Mouse (Mus musculus): ENCODE measurements around the gene 6030468B19Rik. TPM values are rescaled to one million over a fixed set of nuclear protein-coding genes. Genes with fewer than 3 reads are reported as not detected.

6030468B19Rik gene
- polyA plus RNA-seq, 2 experiments, result 67.1 to 104 TPM

DNA sequence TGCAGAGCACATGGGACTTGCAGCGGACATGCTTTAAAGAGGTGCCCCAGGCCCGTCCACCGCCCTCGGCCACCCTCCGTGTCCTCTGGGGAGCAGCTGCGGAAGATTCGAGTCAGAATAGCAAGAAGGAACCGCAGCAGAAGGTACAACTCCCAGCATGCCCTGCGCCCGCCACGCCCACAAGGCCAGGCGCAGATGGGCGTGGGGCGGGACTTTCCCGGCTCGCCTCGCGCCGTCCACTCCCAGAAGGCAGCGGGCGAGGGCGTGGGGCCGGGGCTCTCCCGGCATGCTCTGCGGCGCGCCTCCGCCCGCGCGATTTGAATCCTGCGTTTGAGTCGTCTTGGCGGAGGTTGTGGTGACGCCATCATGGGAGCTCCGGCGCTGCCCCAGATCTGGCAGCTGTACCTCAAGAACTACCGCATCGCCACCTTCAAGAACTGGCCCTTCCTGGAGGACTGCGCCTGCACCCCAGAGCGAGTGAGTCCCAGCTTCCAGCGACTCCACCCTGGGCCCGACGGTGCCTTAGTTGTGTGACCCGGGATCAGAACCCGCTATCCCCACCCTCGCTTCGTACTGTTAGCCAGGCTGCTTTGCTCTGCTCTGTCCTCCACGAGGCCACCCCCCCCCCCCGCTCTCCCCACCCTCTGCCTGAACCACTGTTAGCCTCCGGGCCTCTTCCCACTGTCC lies 51.7 kb downstream of the 6030468B19Rik start, which contains the start of gene Birc5:
TSS of gene Birc5 (plus strand) at position 267 of the 687 bp plus-strand sequence.
- under 1% methylated on average over 51 of the region's 51 CpGs for WGBS (ENCODE audit: insufficient replicate concordance)
- 0 out of 2 replicates have a peak, but pooled peaks have one; percentile 13 for TF ChIP-seq CTCF (IDR thresholded peaks at IDR 0.05; ENCODE audit: low read depth)
- 0 out of 2 replicates have a peak, but pooled peaks have one; percentile 13 for TF ChIP-seq EP300 (IDR thresholded peaks at IDR 0.05; ENCODE audit: low read depth)
- Histone ChIP-seq H3K4me1 (replicated peaks; ENCODE audit: control insufficient read depth in 2 of 2, insufficient read depth in 2 of 2, low read length in 1 of 2) (peaks cover 19 to 30% of the 10 kb centered on the region in 2 experiments), H3K4me2 (ENCODE audit: low read depth) (peak within 1 kb of the TSS; percentile 99), H3K4me3 (ENCODE audit: insufficient read depth in 1 of 2, low read depth in 2 of 2, low read length in 2 of 2) (peak within 1 kb of the TSS; percentile 93 to 94), H3K27ac (peak within 1 kb of the TSS; percentile 87), H3K9me3 (ENCODE audit: control insufficient read depth, low read length) (no peaks in the 10 kb centered on the region), H3K36me3 (replicated peaks; ENCODE audit: control insufficient read depth, insufficient read depth, low read depth) (peaks cover 39% of the 10 kb centered on the region), H3K27me3 (ENCODE audit: control insufficient read depth, insufficient read depth, low read length) (no peaks in the 10 kb centered on the region), H3K9ac (replicated peaks) (peak within 1 kb of the TSS; percentile 99)
- peak; percentile 88 for ATAC-seq (ENCODE audit: insufficient read depth)
- peak; percentile 89 to 92 (median 91) for DNase-seq (ENCODE audit: low read depth in 3 of 3, low spot score in 3 of 3)

DNA sequence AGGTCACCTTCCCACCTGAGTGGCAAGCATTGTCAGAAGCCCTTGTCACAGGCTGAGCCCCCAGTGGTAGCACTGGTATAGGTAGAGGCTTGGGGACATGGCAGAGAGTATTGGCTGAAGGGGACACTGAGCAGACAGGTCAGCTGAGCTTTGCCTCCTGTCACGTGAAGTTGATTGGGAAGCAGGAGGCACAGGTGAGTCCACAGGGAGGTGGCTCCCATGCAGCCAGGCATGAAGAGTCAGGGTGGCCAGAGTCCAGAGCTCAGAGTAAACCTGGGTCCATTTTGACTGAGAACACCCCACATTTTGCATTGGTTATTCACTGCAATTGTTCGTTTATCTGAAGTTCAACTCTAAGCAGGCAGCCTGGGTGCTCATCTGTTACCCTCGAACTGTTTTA lies 55.4 kb downstream of the 6030468B19Rik start:
- no peak overlapping the region for H3K4me3 ChIP-seq (ENCODE audit: insufficient read depth in 1 of 2, low read depth in 2 of 2, low read length in 2 of 2)
- DNase-seq (ENCODE audit: low read depth in 3 of 3, low spot score in 3 of 3) (no peak), ATAC-seq (ENCODE audit: insufficient read depth) (no peak)
- 86% methylated on average over 3 of the region's 3 CpGs for WGBS (ENCODE audit: insufficient replicate concordance)
- H3K27ac ChIP-seq, result no peak overlapping the region
- peaks cover 74% of the 10 kb centered on the region for H3K36me3 ChIP-seq (replicated peaks; ENCODE audit: control insufficient read depth, insufficient read depth, low read depth)
- H3K4me2 ChIP-seq (ENCODE audit: low read depth), result no peak overlapping the region
- no peaks in the 10 kb centered on the region for H3K9me3 ChIP-seq (ENCODE audit: control insufficient read depth, low read length)
- TF ChIP-seq EP300 (IDR thresholded peaks at IDR 0.05; ENCODE audit: low read depth) (no peak), CTCF (IDR thresholded peaks at IDR 0.05; ENCODE audit: low read depth) (no peak)
- H3K27me3 ChIP-seq (ENCODE audit: control insufficient read depth, insufficient read depth, low read length), result no peaks in the 10 kb centered on the region
- H3K9ac ChIP-seq (replicated peaks), result no peak overlapping the region
- peaks cover 16 to 18% of the 10 kb centered on the region in 2 experiments for H3K4me1 ChIP-seq (replicated peaks; ENCODE audit: control insufficient read depth in 2 of 2, insufficient read depth in 2 of 2, low read length in 1 of 2)

DNA sequence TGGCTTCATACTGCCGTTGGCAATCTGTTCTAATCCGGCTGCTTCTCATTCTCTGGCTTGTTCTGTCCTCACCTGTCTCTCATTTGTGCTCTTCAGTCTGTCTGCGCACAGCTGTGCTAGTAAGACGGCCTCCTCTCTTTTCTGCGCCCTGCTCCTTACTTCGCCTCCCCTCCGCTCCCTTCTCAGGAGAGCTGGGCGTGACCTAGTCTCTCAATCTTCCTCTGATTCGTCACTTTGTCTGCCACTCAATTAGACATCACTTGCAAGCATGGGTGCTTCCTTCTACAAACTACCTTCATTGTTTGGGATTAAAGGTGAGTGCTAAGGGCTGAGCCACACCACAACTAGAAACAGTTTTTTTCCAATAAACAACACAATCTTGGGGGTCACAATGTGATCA lies 56.8 kb downstream of the 6030468B19Rik start:
- H3K9me3 ChIP-seq (ENCODE audit: control insufficient read depth, low read length), result no peaks in the 10 kb centered on the region
- H3K36me3 ChIP-seq (replicated peaks; ENCODE audit: control insufficient read depth, insufficient read depth, low read depth), result peaks cover 74% of the 10 kb centered on the region
- TF ChIP-seq CTCF (IDR thresholded peaks at IDR 0.05; ENCODE audit: low read depth), result no peak
- TF ChIP-seq EP300 (IDR thresholded peaks at IDR 0.05; ENCODE audit: low read depth), result no peak
- H3K27ac ChIP-seq, result no peak overlapping the region
- H3K9ac ChIP-seq (replicated peaks), result no peak overlapping the region
- 87% methylated on average over 9 of the region's 9 CpGs for WGBS (ENCODE audit: insufficient replicate concordance)
- H3K27me3 ChIP-seq (ENCODE audit: control insufficient read depth, insufficient read depth, low read length), result peaks cover 6% of the 10 kb centered on the region
- DNase-seq (ENCODE audit: low read depth in 3 of 3, low spot score in 3 of 3) (no peak), ATAC-seq (ENCODE audit: insufficient read depth) (no peak)
- H3K4me3 ChIP-seq (ENCODE audit: insufficient read depth in 1 of 2, low read depth in 2 of 2, low read length in 2 of 2), result no peak overlapping the region
- peaks cover 10 to 13% of the 10 kb centered on the region in 2 experiments for H3K4me1 ChIP-seq (replicated peaks; ENCODE audit: control insufficient read depth in 2 of 2, insufficient read depth in 2 of 2, low read length in 1 of 2)
- no peak overlapping the region for H3K4me2 ChIP-seq (ENCODE audit: low read depth)

DNA sequence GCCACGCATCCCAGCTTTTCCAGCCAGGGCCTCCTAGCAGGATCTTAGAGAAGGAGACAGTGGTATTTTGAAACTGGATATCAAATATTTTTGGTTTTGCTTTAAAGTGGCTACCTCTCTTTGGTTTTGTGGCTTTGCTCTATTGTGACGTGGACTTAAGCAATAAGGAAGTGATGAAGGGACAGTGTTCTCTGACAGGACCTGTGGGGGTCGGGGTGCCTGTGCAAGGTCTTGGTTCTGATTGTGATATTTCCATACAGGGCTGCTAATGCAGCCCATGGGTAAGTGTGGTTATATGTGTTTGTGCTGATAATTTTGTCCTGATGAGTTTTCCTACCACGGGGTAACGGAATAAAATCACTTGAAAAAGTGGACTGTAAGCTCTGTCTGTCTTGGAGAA lies 57.9 kb downstream of the 6030468B19Rik start:
- H3K36me3 ChIP-seq (replicated peaks; ENCODE audit: control insufficient read depth, insufficient read depth, low read depth), result peaks cover 70% of the 10 kb centered on the region
- H3K9me3 ChIP-seq (ENCODE audit: control insufficient read depth, low read length), result no peaks in the 10 kb centered on the region
- WGBS (ENCODE audit: insufficient replicate concordance), result 85% methylated on average over 5 of the region's 5 CpGs
- H3K4me2 ChIP-seq (ENCODE audit: low read depth), result no peak overlapping the region
- no peak overlapping the region for H3K9ac ChIP-seq (replicated peaks)
- no peak for DNase-seq (ENCODE audit: low read depth in 3 of 3, low spot score in 3 of 3)
- ATAC-seq (ENCODE audit: insufficient read depth), result no peak
- H3K4me3 ChIP-seq (ENCODE audit: insufficient read depth in 1 of 2, low read depth in 2 of 2, low read length in 2 of 2), result no peak overlapping the region
- TF ChIP-seq EP300 (IDR thresholded peaks at IDR 0.05; ENCODE audit: low read depth), result no peak
- TF ChIP-seq CTCF (IDR thresholded peaks at IDR 0.05; ENCODE audit: low read depth), result no peak
- H3K4me1 ChIP-seq (replicated peaks; ENCODE audit: control insufficient read depth in 2 of 2, insufficient read depth in 2 of 2, low read length in 1 of 2), result peaks cover 7 to 10% of the 10 kb centered on the region in 2 experiments
- no peak overlapping the region for H3K27ac ChIP-seq
- H3K27me3 ChIP-seq (ENCODE audit: control insufficient read depth, insufficient read depth, low read length), result peaks cover 16% of the 10 kb centered on the region

DNA sequence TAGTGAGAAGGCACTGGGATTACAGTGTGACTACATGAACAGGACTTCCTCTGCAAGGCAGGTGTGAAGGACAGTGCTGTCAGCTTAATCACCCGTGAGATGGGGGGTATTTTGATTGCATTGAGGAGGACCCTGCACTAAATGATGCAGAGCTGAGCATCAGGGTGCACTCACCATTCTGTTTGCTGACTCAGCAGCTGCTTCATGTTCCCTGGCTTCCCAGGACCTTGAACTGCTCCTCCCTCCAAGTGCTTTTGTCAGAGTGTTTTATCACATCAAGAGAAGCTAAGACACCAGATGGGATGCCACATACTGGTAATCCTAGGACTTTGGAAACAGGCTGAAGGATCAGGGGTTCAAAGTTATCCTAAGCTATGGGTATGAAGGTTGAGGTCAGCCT lies 58.5 kb downstream of the 6030468B19Rik start:
- Histone ChIP-seq H3K4me3 (ENCODE audit: insufficient read depth in 1 of 2, low read depth in 2 of 2, low read length in 2 of 2) (no peak overlapping the region), H3K4me2 (ENCODE audit: low read depth) (no peak overlapping the region), H3K4me1 (replicated peaks; ENCODE audit: control insufficient read depth in 2 of 2, insufficient read depth in 2 of 2, low read length in 1 of 2) (peaks cover 3 to 6% of the 10 kb centered on the region in 2 experiments; a peak in 3 of 4 replicates), H3K27ac (no peak overlapping the region), H3K9me3 (ENCODE audit: control insufficient read depth, low read length) (no peaks in the 10 kb centered on the region), H3K9ac (replicated peaks) (no peak overlapping the region), H3K36me3 (replicated peaks; ENCODE audit: control insufficient read depth, insufficient read depth, low read depth) (peaks cover 66% of the 10 kb centered on the region), H3K27me3 (ENCODE audit: control insufficient read depth, insufficient read depth, low read length) (peaks cover 22% of the 10 kb centered on the region)
- DNase-seq (ENCODE audit: low read depth in 3 of 3, low spot score in 3 of 3) (no peak), ATAC-seq (ENCODE audit: insufficient read depth) (no peak)
- WGBS (ENCODE audit: insufficient replicate concordance), result 91% methylated on average over 1 of the region's 1 CpGs
- TF ChIP-seq CTCF (IDR thresholded peaks at IDR 0.05; ENCODE audit: low read depth), result no peak
- TF ChIP-seq EP300 (IDR thresholded peaks at IDR 0.05; ENCODE audit: low read depth), result no peak

Other genes starting within 250 kb of the 6030468B19Rik start
- 3.4 and 3.7 TPM in 2 replicates for gene Tnrc6c, start 143.4 kb upstream of the 6030468B19Rik start, polyA plus RNA-seq (2012; rRNA removed)
- 2.4 and 2.6 TPM in 2 replicates for gene Tnrc6c, start 143.4 kb upstream of the 6030468B19Rik start, polyA plus RNA-seq (2014; fragmentation: Nextera tagmentation; extraction: Ambion mirVana)
- 28.1 and 29.8 TPM in 2 replicates for gene Tmc8, start 15.6 kb upstream of the 6030468B19Rik start, polyA plus RNA-seq (2012; rRNA removed)
- 9.9 and 13.1 TPM in 2 replicates for gene Tmc8, start 15.6 kb upstream of the 6030468B19Rik start, polyA plus RNA-seq (2014; fragmentation: Nextera tagmentation; extraction: Ambion mirVana)
- gene Tmc6, start 15.5 kb upstream of the 6030468B19Rik start, polyA plus RNA-seq (2012; rRNA removed), result 32.1 and 51.8 TPM in 2 replicates
- gene Tmc6, start 15.5 kb upstream of the 6030468B19Rik start, polyA plus RNA-seq (2014; fragmentation: Nextera tagmentation; extraction: Ambion mirVana), result 40.5 and 44.1 TPM in 2 replicates
- gene Gm20708, start 12.0 kb downstream of the 6030468B19Rik start, polyA plus RNA-seq (2012; rRNA removed), result 0.03 and 0.08 TPM in 2 replicates
- 0.10 and 0.28 TPM in 2 replicates for gene Gm20708, start 12.0 kb downstream of the 6030468B19Rik start, polyA plus RNA-seq (2014; fragmentation: Nextera tagmentation; extraction: Ambion mirVana)
- gene Syngr2, start 12.0 kb downstream of the 6030468B19Rik start, polyA plus RNA-seq (2012; rRNA removed), result 36.5 and 48.8 TPM in 2 replicates
- 48.6 and 50.4 TPM in 2 replicates for gene Syngr2, start 12.0 kb downstream of the 6030468B19Rik start, polyA plus RNA-seq (2014; fragmentation: Nextera tagmentation; extraction: Ambion mirVana)
- gene Afmid, start 28.3 kb downstream of the 6030468B19Rik start, polyA plus RNA-seq (2012; rRNA removed), result 7.1 and 7.6 TPM in 2 replicates
- gene Afmid, start 28.3 kb downstream of the 6030468B19Rik start, polyA plus RNA-seq (2014; fragmentation: Nextera tagmentation; extraction: Ambion mirVana), result 7.5 and 9.8 TPM in 2 replicates
- gene Tk1, start 28.4 kb downstream of the 6030468B19Rik start, polyA plus RNA-seq (2012; rRNA removed), result 122 and 136 TPM in 2 replicates
- 135 and 144 TPM in 2 replicates for gene Tk1, start 28.4 kb downstream of the 6030468B19Rik start, polyA plus RNA-seq (2014; fragmentation: Nextera tagmentation; extraction: Ambion mirVana)
- gene Birc5, start 51.6 kb downstream of the 6030468B19Rik start, polyA plus RNA-seq (2012; rRNA removed), result 123 and 181 TPM in 2 replicates
- gene Birc5, start 51.6 kb downstream of the 6030468B19Rik start, polyA plus RNA-seq (2014; fragmentation: Nextera tagmentation; extraction: Ambion mirVana), result 371 and 373 TPM in 2 replicates
- 0.02 TPM in 1 of 2 replicates, not detected in the other for gene Tmem235, start 63.1 kb downstream of the 6030468B19Rik start, polyA plus RNA-seq (2012; rRNA removed)
- gene Tmem235, start 63.1 kb downstream of the 6030468B19Rik start, polyA plus RNA-seq (2014; fragmentation: Nextera tagmentation; extraction: Ambion mirVana), result not detected in 2 replicates
- 1.4 TPM in 2 replicates for gene Tha1, start 75.8 kb downstream of the 6030468B19Rik start, polyA plus RNA-seq (2012; rRNA removed)
- gene Tha1, start 75.8 kb downstream of the 6030468B19Rik start, polyA plus RNA-seq (2014; fragmentation: Nextera tagmentation; extraction: Ambion mirVana), result 0.83 and 1.6 TPM in 2 replicates
- gene Socs3, start 172.4 kb downstream of the 6030468B19Rik start, polyA plus RNA-seq (2012; rRNA removed), result 6.5 and 7.0 TPM in 2 replicates
- gene Socs3, start 172.4 kb downstream of the 6030468B19Rik start, polyA plus RNA-seq (2014; fragmentation: Nextera tagmentation; extraction: Ambion mirVana), result 2.2 and 2.7 TPM in 2 replicates
- gene Pgs1, start 188.6 kb downstream of the 6030468B19Rik start, polyA plus RNA-seq (2012; rRNA removed), result 11.9 and 12.9 TPM in 2 replicates
- gene Pgs1, start 188.6 kb downstream of the 6030468B19Rik start, polyA plus RNA-seq (2014; fragmentation: Nextera tagmentation; extraction: Ambion mirVana), result 11.2 and 12.1 TPM in 2 replicates

All from liver, embryonic 14.5 days (tissue).